Mouse (Mus musculus) spleen, embryonic (tissue): ENCODE data around the gene Tprn.

ENCODE experiments used
- CTCF ChIA-PET: fragments of 350-600 bp; sonication (Branson Sonifier 250); formaldehyde crosslinking; loops from one replicate; lab custom pipeline; 2022; lab: Charles Lee

Tprn gene

GRCm38 (mm10) chr2:25234551-25235220 is 27.7 kb upstream of the Tprn start:
- CTCF ChIA-PET, result no interaction called here

GRCm38 (mm10) chr2:25236614-25237013 is 25.8 kb upstream of the Tprn start, which contains the start of gene Rnf224:
Gene Rnf224 (minus strand): TSS chr2:25236787.
- CTCF ChIA-PET, result interaction anchor here (0.6 kb wide), 1 partner anchor 423 kb away, joined by 3 read pairs; no protein-coding TSS in a partner anchor

- CTCF ChIA-PET, result interaction anchor here (0.6 kb wide), 1 partner anchor 422 kb away, joined by 3 read pairs; no protein-coding TSS in a partner anchor
Observed at GRCm38 (mm10) chr2:25237522-25237921, 24.9 kb upstream of the Tprn start.

DNA sequence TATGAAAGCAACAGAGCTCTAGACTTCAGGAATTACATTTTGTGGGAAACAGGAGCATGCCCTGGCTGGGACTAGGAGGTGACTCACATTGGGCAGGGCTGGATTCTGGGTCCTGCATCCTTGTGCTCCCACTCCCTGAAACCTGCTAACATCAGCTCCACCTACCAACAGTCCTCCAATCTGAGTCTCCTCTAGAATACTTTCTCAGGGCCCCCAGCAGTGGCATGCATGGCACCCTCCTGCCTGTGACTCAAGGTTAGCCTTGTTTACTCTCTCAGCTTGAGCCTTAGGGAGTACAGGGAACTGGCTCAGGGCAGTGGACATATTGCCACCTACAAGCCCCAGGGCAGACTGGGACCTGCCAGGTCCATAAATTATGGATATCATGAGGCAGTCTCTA is 24.3 kb upstream of the Tprn start:
- CTCF ChIA-PET, result no interaction called here

DNA sequence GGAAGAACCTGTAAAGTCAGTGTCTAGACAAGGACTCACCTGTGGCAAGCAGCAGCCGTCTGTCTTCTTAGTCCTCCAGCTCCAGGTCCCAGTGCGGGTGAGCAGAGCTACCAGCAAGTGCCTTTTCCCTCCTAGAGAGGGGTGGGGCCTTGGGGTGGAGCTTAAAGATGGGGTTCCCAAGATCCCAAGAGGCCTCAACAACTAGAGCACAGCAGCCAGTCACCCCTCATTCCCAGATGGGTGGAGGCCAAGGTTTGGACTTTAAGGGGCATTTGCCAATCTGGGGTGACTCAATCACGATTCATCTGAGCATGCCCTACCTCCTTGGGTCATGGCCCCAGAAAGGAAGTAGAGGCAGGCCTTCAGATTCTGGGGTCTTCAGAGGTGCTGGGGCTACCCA is 22.7 kb upstream of the Tprn start:
- CTCF ChIA-PET, result no interaction called here

DNA sequence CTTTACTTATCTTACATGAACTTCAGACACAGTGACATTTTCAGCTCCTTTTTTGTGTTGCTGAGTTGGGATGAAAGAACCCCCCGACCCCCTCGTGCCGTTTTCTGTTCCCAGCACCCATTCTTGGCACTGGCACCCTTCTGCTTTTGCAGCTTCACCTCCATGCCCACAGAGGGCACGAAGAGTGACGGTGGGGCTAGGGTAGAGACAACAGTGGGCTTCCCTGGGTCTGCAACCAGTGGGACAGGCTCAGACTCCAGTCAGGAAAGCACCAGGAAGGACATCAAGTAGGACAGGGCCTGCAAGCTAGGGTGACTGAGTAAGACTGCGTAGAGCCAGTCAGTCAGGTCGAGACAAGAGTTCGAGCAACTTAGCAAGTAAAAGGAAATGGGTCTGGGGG is 22.1 kb upstream of the Tprn start:
- CTCF ChIA-PET, result interaction anchor here (0.6 to 1.0 kb wide), 5 partner anchors 9 to 648 kb away, joined by 3 to 4 read pairs (median 3); no protein-coding TSS in a partner anchor

DNA sequence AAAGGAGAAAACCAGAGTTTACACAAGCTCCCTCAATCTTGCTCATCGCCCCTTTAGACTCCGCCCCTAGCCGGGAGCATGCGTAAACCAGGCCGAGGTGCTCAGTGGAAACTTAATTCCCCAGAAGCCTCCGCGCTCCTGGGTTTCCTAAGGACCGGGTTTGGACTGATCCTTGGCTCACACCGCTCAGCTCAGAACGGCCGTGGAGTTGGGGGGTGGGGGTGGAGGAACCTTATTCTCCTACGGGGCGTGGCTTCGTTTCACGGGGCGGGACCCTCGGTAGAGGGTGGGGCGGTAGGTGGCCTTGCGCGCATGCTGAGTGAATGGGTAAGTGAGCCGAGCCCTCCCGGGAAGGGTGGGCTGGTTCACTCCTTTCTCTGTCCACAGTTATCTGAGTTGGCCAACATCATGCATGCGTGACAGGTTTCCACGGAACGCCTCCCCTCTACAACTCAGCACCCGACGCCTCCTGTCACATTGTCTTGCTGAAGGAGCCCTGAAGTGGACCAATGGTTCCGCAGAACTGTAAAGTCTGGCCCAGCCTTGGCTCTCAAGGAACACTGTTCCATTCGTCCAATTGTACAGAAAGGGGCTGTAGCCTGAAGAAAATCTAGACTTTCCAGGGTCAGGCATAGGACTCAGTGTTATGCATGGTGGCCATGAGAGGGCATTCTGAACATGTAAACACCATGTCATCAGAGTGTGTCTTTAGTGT is 21.5 kb upstream of the Tprn start:
- CTCF ChIA-PET, result interaction anchor here (0.6 to 1.4 kb wide), 6 partner anchors 8 to 647 kb away, joined by 3 to 4 read pairs (median 3); no protein-coding TSS in a partner anchor

DNA sequence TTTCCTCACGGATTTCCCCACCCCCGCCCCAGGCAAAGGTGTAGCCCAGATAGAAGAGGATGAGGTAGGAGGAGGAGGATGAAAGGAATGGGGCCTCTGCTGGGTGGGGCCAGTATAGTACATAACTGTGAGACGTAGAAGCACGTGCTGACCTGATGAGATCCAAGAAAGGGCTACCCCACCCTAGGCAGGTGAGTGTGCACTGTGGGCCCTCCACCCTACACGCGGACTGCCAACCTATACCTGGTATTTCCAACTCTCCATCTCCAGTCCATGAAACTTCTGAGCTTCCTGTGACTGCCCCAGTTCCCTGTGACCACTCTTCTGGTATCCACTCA is 21.0 kb upstream of the Tprn start:
- CTCF ChIA-PET, result interaction anchor here (1.4 kb wide), 1 partner anchor 48 kb away, joined by 3 read pairs; no protein-coding TSS in a partner anchor

DNA sequence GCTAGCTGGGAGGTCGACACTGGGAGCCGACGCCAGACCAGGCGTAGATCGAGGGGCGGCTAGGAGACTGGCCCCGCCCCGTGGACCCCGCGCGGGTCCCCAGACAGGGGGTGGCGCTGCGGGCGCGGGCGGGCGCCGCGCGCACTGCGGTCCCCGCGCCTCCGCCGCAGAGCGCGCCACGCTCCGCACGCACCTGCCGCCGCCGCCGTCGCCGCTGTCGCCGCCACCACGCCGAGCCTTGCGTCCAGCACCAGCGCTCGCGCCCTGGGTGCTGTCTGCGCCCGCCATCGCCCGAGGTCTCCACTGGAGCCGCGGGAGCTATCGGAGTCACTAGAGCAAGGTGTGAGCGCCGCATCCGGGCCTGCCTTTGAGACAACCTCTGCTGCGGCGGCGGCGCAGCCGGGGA is 20.3 kb upstream of the Tprn start, which contains the start of the genes Rnf208 and Cysrt1:
Gene Rnf208, plus strand, starts transcription at position 155 of the 406 bp plus-strand sequence.
Gene Cysrt1, minus strand, starts transcription at position 352 of the 406 bp plus-strand sequence.
- CTCF ChIA-PET, result interaction anchor here (0.6 to 1.4 kb wide), 2 partner anchors 14 to 48 kb away, joined by 3 to 4 read pairs; no protein-coding TSS in a partner anchor

DNA sequence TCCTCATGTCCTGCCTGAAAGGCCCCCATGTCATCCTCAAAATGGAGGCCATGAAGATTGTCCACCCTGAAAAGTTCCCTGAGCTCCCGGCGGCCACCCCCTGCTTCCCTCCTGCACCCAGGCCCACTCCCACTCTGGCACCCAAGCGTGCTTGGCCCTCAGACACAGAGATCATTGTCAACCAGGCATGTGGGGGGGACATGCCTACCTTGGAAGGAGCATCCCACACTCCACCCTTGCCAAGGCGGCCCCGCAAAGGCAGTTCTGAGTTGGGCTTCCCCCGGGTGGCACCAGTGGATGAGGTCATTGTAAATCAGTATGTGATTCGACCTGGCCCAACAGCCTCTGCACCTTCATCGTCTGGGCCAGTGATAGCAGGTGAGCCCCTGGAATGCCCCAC is 19.1 kb upstream of the Tprn start:
- CTCF ChIA-PET, result interaction anchor here (0.5 to 0.9 kb wide), 3 partner anchors 11 to 117 kb away, joined by 3 read pairs; no protein-coding TSS in a partner anchor

- CTCF ChIA-PET, result interaction anchor here (0.7 kb wide), 1 partner anchor 47 kb away, joined by 11 read pairs; no protein-coding TSS in a partner anchor
Observed at GRCm38 (mm10) chr2:25244144-25244543, 18.3 kb upstream of the Tprn start.

GRCm38 (mm10) chr2:25246183-25247072 is 16.0 kb upstream of the Tprn start, which contains the start of gene AL732309.1:
Gene AL732309.1 (minus strand): TSS chr2:25246863.
- CTCF ChIA-PET, result interaction anchor here (0.6 kb wide), 1 partner anchor 19 kb away, joined by 3 read pairs; no protein-coding TSS in a partner anchor

- CTCF ChIA-PET, result interaction anchor here (1.1 kb wide), 1 partner anchor 31 kb away, joined by 4 read pairs; no protein-coding TSS in a partner anchor
Observed at GRCm38 (mm10) chr2:25252331-25252730, 10.1 kb upstream of the Tprn start.

DNA sequence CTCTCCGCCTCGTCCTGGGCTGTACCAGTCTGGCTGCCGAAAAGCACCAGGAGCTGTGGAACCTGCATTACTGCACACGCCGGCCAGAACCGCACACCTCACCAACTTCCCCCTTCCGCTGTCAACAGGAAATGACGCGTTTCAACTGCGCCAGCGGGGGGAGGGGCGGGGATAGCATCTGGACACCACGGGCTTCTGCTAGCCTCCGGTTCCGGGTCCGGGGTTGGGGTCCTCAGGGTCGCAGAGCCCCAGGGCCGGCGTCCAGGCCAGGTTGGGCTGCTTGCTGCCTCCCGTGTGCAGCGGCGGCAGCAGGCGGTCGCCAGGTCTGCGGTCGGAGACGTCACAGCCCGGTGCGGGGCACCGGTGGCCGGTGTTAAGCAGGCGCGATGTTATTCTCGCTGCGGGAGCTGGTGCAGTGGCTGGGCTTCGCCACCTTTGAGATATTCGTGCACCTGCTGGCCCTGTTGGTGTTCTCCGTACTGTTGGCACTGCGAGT is 7.1 kb upstream of the Tprn start, which contains the start of gene Tmem203:
Gene Tmem203, plus strand, starts transcription at position 156 of the 496 bp plus-strand sequence.
- CTCF ChIA-PET, result interaction anchor here (0.8 to 1.5 kb wide), 2 partner anchors 10 to 26 kb away, joined by 3 to 4 read pairs; no protein-coding TSS in a partner anchor

- CTCF ChIA-PET, result interaction anchor here (0.6 to 1.5 kb wide), 4 partner anchors 28 to 154 kb away, joined by 3 to 5 read pairs (median 4); no protein-coding TSS in a partner anchor
Observed at GRCm38 (mm10) chr2:25256443-25257109, 5.8 kb upstream of the Tprn start.

DNA sequence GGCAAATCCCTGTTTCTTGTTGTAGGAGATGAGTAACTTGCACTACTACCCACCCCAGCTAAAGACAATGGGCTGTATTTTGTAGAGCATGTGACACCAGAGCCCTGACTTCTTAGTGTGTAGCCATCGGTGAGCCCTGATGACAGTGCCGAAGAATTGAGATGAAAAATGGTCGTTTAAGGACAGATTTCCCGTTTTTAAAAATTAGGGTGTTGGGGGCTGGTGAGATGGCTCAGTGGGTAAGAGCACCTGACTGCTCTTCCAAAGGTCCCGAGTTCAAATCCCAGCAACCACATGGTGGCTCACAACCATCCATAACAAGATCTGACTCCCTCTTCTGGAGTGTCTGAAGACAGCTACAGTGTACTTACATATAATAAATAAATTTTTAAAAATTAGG is 5.2 kb upstream of the Tprn start:
- CTCF ChIA-PET, result interaction anchor here (0.6 to 0.7 kb wide), 2 partner anchors 60 to 154 kb away, joined by 3 to 5 read pairs; no protein-coding TSS in a partner anchor

DNA sequence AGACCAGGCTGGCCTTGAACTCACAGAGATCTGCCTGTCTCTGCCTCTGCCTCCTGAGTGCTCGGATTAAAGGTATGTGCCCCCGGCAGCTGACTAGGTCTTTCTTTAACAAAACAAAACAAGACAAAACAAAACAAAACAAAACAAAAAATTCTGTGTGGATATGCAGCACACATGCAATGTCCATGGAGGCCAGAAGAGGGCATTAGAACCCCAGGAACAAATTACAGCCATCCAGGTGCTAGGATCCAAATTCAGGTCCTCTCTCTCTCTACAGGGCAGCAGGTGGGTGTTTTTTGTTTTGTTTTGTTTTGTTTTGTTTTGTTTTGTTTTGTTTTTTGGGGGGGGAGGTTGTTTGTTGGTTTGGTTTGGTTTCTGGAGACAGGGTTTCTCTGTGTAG is 3.5 kb upstream of the Tprn start:
- CTCF ChIA-PET, result no interaction called here

- CTCF ChIA-PET, result interaction anchor here (0.6 kb wide), 1 partner anchor 67 kb away, joined by 7 read pairs; no protein-coding TSS in a partner anchor
Observed at GRCm38 (mm10) chr2:25261870-25262269, 548 bp upstream of the Tprn start.
